Mouse (Mus musculus) CD4-positive, CD25-positive, alpha-beta regulatory T cell, adult 4 months (primary cell): ENCODE measurements around the gene Slx. TPM values are rescaled to one million over a fixed set of nuclear protein-coding genes. Genes with fewer than 3 reads are reported as not detected.
"Not testable (repeated sequence)": the region's sequence is repeated elsewhere in the genome, so short reads cannot be mapped to it uniquely, and the experiment has no call there.

Experiments used
- ATAC-seq: one replicate; pipeline ENCODE4 v1.8.0; 2017
- polyA plus RNA-seq, 2 experiments: library from polyadenylated mRNA; unstranded; fragments of 100-300 nt; shearing (Covaris generic); gene quantifications; one replicate each; pipeline ENCODE4 v1.2.1; 2017

The Slx gene
- polyA plus RNA-seq, result not detected

DNA sequence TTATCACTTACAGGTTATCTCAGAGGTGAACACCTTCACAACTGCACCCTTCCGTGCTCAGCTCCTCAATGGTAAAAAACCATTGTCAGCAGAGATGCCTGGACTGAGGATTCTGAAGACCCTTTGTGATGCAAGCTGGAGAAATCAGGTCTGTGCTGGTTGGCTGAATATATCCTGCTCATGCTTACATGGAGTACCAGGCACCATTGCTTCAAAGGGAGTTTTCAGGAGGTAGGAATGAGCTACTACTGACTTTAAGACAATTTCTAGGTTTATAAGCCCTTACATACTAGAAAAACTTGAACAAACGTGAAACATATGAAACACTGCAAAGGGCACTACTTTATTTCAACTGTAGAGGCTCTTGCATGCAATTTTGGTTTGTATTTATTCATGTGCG is at the start of gene Slx:
Gene Slx (minus strand): TSS at position 101 of the 400 bp plus-strand sequence.
- not testable (repeated sequence) for ATAC-seq

Other genes with a start within 250 kb of the Slx start
- not detected for gene Gm2030, start 235.5 kb downstream of the Slx start, polyA plus RNA-seq
- not detected for gene Gm14525, start 157.1 kb upstream of the Slx start, polyA plus RNA-seq